Mouse (Mus musculus) olfactory bulb, adult 2 months (tissue): Measurements from ENCODE around the gene Gucd1. TPM values are rescaled to one million over a fixed set of nuclear protein-coding genes. Genes with fewer than 3 reads are reported as not detected.
"Not testable (repeated sequence)": the region's sequence is repeated elsewhere in the genome, so short reads cannot be mapped to it uniquely, and the experiment has no call there.

Source experiments
- H3K27ac ChIP-seq: fragments of 200-500 bp; 2 replicates; pipeline ENCODE4 v1.5.1; 2012; ENCODE audit warnings: low read depth, low read length; ENCODE audit not compliant: insufficient read depth
- H3K4me1 ChIP-seq: fragments of 200-500 bp; 2 replicates; pipeline ENCODE4 v1.6.1; 2012; ENCODE audit warnings: low read length; ENCODE audit not compliant: control insufficient read depth, insufficient read depth
- H3K4me3 ChIP-seq: fragments of 200-500 bp; 2 replicates; pipeline ENCODE4 v1.5.1; 2012; ENCODE audit warnings: mild to moderate bottlenecking, low read depth, low read length, moderate library complexity; ENCODE audit not compliant: insufficient read depth
- CTCF ChIP-seq: fragments of 200-500 bp; IDR thresholded peaks from 2 replicates; pipeline ENCODE4 v1.5.1; 2012; ENCODE audit warnings: low read depth, mild to moderate bottlenecking, low read length, moderate library complexity; ENCODE audit not compliant: insufficient read depth
- POLR2A ChIP-seq: fragments of 200-500 bp; IDR thresholded peaks from 2 replicates; pipeline ENCODE4 v1.6.1; 2012; ENCODE audit warnings: mild to moderate bottlenecking, low read depth, low read length, moderate library complexity; ENCODE audit not compliant: insufficient read depth
- WGBS: fragments of 180-500 bp; shearing (Covaris S2); methylation state at CpG from one replicate; pipeline ENCODE4 v1.1.7; 2018; 5-methylcytosine and 5-hydroxymethylcytosine counted together
- polyA plus RNA-seq: library from polyadenylated mRNA; stranded (reverse); fragments of >200 nt; gene quantifications from 2 replicates; pipeline ENCODE4 v1.2.4, GENCODE M21; 2012; ENCODE audit warnings: low replicate concordance; ENCODE audit not compliant: missing spikeins, insufficient read depth, insufficient read length

Gucd1 gene
- polyA plus RNA-seq, 1 experiment, result not detected

- Histone ChIP-seq H3K4me3 (no peak overlapping the region), H3K4me1 (no peaks in the 10 kb centered on the region), H3K27ac (no peak overlapping the region)
- no peak for TF ChIP-seq POLR2A
- TF ChIP-seq CTCF, result no peak
- WGBS, result 84% methylated on average over 6 of the region's 6 CpGs
These were observed 33.0 kb downstream of the Gucd1 start for GRCm38 (mm10) chr10:75484767-75485166.

DNA sequence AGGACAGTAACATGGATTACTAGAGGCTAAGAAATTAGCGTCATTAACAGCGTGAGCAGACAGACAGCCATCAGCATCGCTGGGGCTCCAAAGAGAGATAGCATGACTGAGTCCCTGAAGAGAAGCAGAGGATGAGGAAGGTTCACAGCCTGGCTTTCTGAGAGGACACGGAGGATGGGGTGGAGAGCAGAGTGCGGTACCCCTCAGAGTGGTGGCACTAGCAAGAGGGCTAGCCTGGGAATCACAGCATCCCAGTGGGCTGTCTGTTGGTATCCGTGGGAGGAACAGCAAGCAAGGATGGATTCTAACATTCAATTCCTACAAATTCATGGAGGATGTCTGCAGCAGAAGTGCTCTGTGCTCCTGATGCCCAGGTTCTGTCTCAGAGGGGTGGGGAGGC is 33.7 kb downstream of the Gucd1 start:
- no peak for TF ChIP-seq POLR2A
- TF ChIP-seq CTCF, result no peak
- Histone ChIP-seq H3K4me1 (no peaks in the 10 kb centered on the region), H3K4me3 (no peak overlapping the region), H3K27ac (no peak overlapping the region)
- WGBS, result 93% methylated on average over 6 of the region's 6 CpGs

DNA sequence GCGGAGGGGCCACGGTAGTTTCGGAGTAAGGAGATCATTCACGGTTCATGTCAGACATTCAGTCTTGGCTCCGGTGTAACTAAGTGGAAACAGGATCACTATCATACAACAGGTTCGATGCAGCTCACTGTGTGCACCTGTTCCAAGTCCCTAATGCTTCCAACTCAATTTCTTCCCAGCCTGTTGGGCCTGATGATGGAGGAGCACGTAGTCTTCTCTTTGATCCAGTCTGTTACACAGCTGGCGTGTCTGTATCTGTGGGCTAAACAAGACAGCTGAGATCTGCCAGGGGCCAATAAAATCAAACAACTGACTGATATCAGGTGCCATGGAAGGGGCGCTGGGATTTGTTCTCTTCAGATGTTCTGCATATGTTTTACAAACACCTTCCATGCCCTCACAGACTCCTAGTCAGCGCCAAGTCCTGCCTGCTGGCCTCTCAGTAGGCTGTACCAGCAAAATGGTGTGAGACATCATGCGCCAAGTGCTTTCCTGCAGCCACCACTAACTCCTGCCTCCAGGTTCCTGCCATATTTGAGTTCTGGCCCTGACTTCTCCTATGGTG is 34.8 kb downstream of the Gucd1 start:
- no peaks in the 10 kb centered on the region for H3K4me1 ChIP-seq
- H3K4me3 ChIP-seq, result no peak overlapping the region
- WGBS, result 92% methylated on average over 11 of the region's 11 CpGs
- H3K27ac ChIP-seq, result no peak overlapping the region
- TF ChIP-seq CTCF, result no peak
- TF ChIP-seq POLR2A, result no peak

- Histone ChIP-seq H3K4me1 (no peaks in the 10 kb centered on the region), H3K4me3 (no peak overlapping the region), H3K27ac (no peak overlapping the region)
- 96% methylated on average over 5 of the region's 5 CpGs for WGBS
- no peak for TF ChIP-seq POLR2A
- TF ChIP-seq CTCF, result no peak
These were observed 35.5 kb downstream of the Gucd1 start for GRCm38 (mm10) chr10:75482271-75482670.

DNA sequence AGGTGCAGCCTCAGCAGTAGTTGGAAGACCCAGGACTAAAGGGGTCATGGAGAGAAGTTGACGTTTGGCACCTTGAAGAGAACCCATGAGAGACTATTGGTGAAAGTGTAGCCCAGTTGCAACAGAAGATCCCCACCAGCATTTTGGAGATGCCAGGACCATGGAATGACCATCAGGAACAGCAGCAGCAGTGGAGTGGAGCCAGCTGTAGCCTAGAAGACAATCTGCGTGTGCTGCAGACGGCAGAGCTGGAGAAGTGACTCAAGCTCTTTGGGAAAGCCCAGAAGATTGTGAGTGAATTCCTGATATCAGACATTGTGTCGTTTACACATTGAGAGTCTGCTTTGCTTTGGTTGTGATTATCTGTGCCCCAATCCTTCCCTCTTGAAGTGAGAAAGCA is 36.1 kb downstream of the Gucd1 start:
- no peak for TF ChIP-seq POLR2A
- TF ChIP-seq CTCF, result no peak
- 86% methylated on average over 4 of the region's 4 CpGs for WGBS
- Histone ChIP-seq H3K4me3 (no peak overlapping the region), H3K4me1 (no peaks in the 10 kb centered on the region), H3K27ac (no peak overlapping the region)

- Histone ChIP-seq H3K4me1 (peaks cover 2% of the 10 kb centered on the region; the same call in 1 of the 2 replicates), H3K27ac (no peak overlapping the region), H3K4me3 (no peak overlapping the region)
- TF ChIP-seq POLR2A, result no peak
- TF ChIP-seq CTCF, result no peak
- 85% methylated on average over 2 of the region's 2 CpGs for WGBS
These were observed 37.8 kb downstream of the Gucd1 start for GRCm38 (mm10) chr10:75479955-75480354.

DNA sequence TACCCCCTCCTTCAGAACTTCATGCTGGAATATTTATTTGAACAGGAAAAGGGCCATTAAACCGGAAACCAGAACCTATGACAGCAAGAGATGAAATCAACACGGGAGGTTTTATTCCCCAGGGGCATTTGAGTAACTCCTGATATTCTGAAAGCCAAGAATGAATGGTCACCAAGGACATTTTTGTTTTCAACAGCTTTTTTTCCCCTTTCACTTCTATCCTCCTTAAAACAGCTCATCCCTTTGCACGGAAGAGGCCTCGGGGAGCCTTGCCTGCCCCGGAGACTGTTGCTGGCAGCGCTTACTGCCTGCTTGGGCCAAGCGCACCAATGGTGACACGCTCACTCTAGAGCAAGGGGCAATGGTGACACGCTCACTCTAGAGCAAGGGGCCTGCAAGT is 40.7 kb downstream of the Gucd1 start:
- no peak overlapping the region for H3K27ac ChIP-seq
- H3K4me1 ChIP-seq, result peaks cover 4% of the 10 kb centered on the region; the same call in 1 of the 2 replicates
- TF ChIP-seq CTCF, result no peak
- no peak overlapping the region for H3K4me3 ChIP-seq
- 82% methylated on average over 9 of the region's 9 CpGs for WGBS

DNA sequence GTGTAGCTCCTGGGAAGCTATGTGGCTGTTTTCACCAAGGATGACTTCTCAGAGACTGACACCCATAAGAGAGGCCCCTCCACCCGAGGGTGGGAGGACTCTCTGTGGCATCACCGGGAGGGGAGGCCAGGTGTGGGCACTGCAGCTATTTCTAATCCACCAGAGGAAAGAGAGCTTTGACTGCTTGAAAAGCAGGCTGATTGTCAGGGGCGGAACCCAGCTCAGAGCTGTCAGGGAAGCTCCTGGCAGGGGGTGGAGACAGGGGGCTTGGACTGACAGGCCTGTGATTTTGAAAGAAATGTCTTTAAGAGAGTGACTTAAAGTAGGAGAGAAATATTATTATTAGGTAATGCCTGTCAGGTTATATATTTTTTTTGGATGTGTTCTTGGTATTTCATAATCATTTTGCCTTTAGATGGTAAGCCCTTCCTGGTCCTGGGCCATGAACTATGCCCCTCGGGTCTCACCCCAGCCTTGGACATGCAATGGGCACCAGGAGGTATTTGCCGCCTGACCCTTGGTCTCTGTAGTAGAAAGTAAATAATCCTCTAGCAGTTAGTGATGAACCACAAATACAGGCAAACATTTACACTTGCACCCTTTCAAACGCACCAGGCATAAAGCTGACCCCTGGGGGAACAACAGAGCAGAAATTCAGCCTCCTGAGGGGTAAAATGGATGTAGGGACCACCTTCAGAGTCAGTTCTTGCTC is 42.5 kb downstream of the Gucd1 start:
- H3K27ac ChIP-seq, result not testable (repeated sequence)
- WGBS, result 48% methylated on average over 5 of the region's 6 CpGs

GRCm38 (mm10) chr10:75474571-75474970 is 43.2 kb downstream of the Gucd1 start:
- Histone ChIP-seq H3K4me3 (no peak overlapping the region), H3K27ac (no peak overlapping the region), H3K4me1 (peaks cover 4% of the 10 kb centered on the region; the same call in 1 of the 2 replicates)
- TF ChIP-seq CTCF, result no peak
- no peak for TF ChIP-seq POLR2A
- 52% methylated on average over 5 of the region's 5 CpGs for WGBS

More for the DNA sequence above, 42.5 kb downstream of the Gucd1 start:
- not testable (repeated sequence) for H3K4me1 ChIP-seq, H3K4me3 ChIP-seq

DNA sequence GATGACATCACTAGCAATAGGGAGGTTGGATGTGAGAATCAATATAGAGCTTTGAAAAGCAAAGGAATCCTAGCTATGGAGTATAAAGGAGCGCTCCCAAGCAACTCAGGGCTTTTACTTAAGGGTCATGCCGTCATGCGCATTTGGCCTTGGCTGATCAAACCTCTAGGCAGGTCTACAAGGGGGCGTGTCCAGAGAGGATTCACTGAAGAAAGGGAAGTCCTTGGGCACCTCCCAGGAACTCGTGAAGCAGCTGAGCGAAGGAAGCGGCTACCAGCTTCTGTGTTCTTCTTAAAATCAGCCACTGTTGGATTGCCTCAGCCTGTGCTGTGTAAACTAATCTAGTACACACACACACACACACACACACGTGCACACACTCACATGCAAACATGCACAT is 44.4 kb downstream of the Gucd1 start:
- TF ChIP-seq POLR2A, result no peak
- TF ChIP-seq CTCF, result no peak
- Histone ChIP-seq H3K27ac (no peak overlapping the region), H3K4me3 (no peak overlapping the region), H3K4me1 (peaks cover 4% of the 10 kb centered on the region; the same call in 1 of the 2 replicates)
- 83% methylated on average over 8 of the region's 8 CpGs for WGBS
